Mouse (Mus musculus): Measurements from ENCODE around the gene Pex3.

The Pex3 gene

DNA sequence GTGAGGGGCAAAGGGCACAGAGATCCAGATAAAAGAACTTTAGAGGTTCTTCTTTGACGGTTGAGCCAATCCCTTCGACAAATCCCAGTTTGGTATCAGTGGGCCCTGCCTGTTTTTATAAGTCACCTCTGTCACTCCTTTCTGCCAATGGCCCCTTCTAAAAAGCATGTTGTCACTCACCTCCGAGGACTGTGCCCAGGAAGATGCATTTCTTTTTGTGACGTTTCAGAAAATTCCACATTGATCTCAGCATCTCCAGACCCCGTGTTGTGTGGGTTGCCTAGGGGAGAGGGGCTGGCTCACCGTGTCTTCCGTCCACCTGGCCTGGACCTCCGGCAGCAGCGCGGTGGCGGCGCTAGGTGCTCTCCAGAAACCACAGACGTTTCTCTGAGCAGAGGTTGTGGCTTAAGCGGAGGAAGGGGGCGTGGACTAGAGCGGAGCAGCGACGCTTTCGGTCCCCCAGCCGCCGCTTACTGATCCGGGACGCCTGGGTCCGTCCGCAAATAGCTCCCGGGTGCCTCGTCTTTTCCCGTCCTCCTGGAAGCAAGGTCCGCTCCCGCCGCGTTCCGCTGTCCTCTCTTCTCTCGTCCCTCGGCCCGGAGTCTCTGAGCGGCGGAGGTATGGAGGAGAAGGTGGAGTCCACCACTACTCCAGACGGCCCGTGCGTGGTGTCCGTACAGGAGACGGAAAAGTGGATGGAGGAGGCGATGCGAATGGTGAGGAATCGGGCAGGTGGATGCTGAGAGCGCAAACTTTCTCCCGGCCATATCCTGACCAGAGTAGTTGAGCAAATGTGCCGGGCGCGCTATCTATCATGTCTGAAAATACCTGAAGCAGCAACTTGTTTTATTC lies at the start of gene Pex3, which contains the start of gene Adat2:
Gene Pex3, minus strand, starts transcription at position 497 of the 852 bp plus-strand sequence.
Gene Adat2, plus strand, starts transcription at position 249 of the 852 bp plus-strand sequence.
- peak; percentile 93 to 94 for DNase-seq

DNA sequence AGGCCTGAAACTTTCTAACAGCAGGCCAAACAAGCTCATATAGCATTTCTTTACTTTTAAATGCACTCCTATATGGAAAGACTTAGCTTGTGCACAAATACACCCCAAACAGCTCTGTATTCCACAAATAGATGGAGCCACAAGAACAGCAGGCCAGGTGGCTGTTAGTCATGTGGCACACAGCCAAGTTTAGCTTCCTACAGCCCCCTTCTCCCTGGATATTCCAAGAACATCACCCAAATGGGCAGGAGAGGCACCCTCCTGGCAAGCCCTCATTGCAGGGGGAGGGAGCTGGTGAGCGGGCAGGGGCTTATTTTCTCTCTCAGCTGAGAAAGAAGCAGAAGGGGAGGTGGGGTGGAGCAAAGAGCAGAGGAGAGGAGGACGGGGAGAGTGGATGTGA lies 48.0 kb upstream of the Pex3 start:
- DNase-seq, result no peak

DNA sequence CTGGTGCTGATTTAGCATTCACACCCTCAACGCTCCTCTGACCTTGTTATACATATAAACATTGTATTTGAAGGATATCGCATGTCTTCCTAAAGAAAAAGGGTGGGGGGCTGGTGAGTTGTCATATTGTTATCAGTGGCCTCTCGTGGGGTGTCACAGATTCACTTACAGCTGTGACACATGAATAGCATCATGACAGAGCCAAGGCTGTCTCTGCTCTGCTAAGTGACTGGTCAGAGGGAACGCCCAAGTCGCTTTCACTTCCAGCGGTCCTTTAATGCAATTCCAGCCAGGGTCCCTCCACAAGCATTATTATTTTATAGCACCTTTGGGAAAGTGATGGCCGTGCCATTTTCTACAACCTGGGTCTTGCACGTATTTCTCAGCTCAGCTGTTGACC lies 44.5 kb upstream of the Pex3 start:
- no peak for DNase-seq

DNA sequence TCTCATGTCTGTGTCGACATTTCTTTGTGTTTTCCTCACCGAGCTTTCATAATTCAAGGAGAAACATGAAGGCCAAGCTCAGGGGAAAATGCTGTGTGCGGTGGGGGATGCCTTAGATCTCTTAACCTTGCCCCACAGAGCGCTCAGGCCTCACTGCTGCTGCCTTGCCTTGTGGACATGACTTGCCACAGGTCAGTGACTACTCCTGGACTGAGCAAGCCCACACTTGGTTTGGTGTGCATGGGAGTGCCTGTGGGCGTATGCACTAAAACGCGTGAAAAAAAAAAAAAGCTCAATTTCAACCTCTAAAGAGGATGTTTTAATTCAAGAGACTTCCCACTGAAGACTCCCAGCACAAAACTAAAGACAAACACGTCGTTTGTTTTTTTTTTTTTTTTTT lies 43.9 kb upstream of the Pex3 start:
- no peak for DNase-seq

DNA sequence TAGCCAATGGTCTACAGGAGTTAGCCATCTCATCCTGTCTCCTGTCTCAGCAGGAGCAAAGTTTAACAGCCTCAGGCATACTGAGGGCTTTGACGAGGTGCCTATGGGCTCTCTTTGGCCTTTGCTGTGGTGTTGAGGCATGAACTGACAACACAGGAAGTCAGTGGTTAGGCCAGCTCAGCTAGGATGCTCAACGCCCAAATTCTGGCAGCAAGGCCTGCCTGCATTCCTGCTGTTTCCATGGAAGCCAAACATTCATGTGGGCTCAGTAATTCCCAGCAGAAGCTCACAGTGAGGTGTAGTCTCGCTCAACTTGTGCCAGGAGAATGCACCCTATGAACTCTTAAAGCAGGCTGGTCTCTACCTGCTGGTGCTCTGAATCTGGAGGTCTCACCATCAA lies 43.1 kb upstream of the Pex3 start:
- DNase-seq, result peak; percentile 21 to 49

DNA sequence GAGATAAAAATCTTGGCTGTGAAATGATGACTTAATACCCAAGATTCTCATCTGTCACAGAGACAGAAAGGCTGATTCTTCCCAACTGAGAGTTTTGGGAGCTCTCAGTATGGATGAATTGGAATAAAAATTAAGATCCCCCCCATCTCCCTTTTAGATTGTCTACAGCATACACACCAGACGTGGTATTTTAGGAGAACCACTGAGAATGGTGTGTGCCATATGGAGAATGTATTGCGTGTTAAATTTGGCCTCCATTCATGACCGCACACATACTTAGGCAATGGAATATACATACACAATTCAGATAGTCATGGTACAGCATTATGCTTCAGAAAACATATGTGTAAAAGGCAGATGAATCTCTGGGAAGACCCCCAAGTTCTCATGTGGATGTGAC lies 40.6 kb upstream of the Pex3 start:
- DNase-seq, result no peak

DNA sequence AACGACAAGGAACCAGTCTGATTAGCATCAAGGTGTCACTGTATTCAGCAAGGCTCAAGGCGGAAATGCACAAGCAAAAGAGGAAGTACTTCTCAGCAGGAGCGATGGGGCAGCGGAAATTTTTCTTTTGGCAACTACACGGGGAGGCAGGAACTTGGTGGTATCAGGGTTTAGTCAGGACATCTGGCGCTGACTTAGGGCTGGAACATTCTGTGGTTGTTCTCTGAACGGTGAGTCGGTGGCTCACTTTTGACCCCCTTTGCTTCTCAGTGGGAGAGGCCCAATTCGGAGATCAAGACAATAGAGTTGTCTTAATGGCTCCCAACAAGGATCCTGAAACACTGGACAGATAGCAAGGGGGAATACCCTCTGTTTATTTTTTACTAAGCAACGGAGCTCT lies 39.3 kb upstream of the Pex3 start:
- DNase-seq, result no peak

DNA sequence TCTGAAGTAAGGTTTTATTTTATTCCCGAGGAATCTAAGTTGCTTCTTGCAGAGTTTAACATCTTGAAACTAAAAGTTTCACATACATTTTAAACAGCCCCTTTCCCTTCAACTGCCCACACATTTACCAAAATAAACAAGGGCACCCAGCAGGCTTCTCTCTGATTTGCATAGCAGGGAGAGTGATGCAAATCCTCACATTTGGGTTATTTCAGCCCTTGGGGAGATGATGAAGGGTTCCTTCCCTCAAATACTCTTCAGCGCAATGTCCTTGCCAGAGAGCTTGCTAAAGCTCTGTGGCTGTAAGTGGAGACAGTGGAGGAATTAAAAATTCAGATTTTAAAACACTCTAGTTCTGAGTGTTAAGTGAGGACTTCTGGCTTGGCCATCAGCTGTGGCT lies 35.0 kb upstream of the Pex3 start:
- DNase-seq, result no peak

DNA sequence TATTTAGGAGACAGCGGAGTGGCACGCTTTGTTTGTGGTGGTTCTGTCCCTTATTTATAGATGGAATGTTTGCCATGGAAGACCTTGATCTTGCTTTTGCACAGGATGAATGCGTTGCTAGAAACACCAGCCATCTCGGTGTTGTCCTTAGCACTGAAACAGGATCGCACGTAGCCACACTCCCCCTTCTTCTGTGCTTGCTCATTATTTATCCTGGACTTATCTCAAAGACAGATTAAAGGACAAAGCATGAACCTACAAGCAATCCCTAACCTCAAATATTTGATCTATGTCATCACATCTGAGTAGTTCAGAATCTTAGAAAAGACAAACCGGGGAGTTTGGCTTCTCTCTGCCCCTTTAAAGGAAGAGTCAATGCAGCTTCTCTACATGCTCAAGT lies 24.2 kb upstream of the Pex3 start:
- no peak for DNase-seq

DNA sequence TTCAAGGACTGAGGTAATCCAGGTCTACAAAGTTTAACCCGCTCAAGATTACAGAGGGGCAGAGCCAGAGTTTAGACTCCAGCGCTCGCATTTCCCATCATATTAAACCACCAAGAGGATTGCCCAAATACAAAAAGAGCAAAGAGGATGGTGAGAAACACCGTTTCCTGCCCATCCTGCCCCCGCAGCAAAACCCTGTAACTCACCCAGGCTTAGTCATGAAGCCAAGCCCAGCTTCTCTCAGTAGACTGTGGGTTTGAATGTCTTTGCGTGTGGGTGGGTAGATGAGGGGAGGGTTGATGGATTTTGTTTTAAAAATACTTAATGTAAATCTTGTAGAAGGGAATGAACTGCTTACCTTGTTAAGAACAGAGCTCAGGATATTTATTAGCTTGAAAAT lies 19.5 kb upstream of the Pex3 start:
- no peak for DNase-seq

DNA sequence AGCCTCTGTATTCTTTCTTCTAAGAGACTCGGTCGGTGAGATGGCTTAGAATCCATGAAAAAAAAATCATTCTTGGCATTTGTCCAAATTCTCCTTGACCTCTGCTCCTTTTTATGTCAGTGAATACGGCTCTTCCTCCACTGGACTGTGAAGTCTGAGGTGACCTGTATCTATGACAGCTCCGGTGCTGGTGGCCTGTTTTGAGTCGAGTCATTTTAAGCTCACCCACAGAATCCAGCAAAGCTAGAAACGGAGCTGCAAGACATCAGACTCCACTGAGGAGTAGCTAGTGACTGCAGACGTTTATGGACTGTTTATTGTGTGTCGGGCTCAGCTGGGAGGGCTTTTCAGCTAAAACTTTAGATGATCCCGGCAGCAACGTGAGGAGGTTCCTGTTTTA lies 19.1 kb upstream of the Pex3 start:
- DNase-seq, result no peak

DNA sequence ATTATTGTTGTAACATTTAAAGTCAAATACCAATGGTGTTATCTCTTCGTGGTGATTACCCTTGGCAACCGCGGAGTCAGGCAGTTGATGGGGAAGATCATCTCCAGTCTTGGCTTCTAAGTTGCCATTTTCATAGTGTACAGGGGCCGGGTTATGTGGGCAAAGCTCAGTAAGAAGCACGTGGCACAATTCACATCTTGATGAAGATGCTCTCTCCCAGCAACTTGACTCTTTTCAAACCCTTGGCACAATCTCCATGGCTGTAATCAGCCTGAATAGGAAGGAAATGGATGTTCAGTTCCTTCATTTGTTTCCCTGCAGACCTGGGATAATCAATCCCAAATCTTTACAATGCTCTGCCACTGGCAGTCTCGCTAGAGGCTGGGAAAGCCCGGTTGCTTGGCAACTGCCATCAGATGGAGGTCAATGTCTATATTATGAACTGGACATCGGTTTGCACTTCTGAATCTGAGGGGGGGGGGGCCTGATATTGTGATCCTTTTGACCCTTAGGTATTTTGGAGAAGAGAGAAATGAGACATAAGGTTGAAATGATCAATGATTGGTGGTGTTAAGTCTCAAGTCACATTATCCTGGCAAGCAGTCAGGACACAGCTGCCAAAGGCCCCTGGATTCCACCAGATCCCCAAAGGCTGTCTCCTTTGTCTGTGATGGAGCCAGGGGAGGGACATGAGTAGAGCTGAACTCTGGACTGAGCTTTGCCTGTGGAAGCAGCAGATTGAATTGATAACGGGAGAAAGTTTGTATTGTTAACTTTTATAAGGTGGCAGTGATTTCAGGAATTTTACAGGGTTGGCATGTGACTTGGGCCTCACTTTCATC lies 18.0 kb upstream of the Pex3 start:
- no peak for DNase-seq

DNA sequence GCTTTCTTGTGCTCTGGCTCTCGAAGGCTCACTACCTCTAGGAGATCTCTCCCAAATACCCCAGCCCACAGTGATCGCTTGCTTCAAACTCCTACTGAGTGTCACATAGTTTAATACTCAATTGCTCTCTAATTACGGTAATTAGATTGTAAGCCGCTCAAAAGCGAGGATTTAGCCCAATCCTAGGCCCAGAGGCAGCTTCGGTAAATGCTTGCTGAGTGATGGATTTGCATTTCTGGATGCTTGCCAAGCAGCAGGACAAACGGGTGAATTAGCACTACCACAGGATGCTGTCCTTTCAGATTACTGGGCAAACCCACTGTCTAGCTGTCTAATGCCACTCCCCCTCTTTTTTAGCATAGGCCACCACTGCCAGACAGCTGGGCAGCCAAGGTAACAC lies 16.9 kb upstream of the Pex3 start:
- DNase-seq, result no peak

DNA sequence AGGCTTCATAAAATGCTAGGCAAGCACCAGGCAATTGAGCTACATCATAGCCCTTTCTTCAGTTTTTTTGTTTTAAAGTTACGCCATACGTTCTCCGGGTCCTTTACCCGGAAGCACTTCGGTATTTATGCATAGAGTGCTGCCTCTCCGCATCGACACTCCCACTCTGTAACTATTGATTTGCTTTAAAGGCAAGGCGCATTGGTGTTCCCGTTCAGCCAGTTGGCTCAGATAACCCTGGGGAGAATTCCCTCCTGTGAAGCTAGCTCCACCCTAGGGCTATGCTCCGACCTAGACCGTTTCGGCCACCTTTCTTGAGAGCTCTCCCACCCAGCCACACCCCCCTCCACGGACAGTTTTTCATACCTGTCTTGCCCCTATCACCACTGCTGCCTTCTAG lies 13.5 kb upstream of the Pex3 start:
- DNase-seq, result no peak

DNA sequence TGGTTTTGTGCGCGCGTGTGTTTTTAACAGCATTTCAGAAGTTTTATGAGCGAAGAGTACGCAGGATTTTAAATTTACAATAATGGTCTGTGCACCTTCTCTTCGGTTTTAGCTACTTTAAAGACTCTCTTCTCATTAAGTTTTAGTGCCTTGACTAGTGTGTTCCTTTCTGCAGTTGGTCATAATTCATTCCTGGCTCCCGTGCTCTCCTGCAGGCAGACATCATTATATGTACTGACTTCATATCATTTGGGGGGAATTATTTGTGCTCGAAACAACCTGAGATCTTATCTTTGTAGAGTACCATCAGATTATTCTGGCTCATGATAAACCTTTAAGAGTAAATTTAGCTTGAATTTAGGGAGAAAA lies 12.1 kb upstream of the Pex3 start:
- DNase-seq, result no peak

DNA sequence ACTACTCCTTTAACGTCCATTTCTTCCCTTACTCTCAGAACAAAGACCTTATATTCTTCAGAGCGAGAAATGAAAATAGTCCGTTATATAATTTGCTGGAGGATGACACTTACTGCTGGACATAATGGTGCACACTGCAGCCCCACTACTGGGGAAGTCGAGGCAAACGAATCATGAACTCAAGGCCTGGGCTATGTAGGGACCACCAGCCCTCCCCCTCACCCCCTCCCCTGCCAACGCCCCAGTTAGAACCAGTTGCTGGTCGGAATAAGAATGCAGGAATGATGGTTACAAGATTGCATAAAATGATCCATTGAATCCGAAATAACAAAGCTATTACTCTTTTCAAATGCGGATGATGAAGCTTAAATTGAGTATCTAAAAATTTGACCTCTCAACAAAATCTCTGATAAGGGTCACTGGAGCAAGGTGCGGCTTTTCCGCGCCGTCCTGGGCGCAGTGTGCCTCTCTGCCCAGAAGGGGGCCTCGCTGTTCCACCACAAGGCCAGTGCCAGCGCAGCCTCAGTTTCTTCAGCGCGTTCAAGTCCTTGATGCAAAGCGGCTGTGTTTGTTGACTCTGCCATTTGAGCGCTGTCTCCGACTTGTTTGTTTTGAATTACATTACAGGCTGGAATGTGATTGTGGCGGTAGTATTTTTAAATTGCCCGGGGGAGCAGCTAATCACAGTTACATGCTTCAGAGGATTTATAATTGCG lies 11.6 kb upstream of the Pex3 start:
- DNase-seq, result peak; percentile 67 to 75

DNA sequence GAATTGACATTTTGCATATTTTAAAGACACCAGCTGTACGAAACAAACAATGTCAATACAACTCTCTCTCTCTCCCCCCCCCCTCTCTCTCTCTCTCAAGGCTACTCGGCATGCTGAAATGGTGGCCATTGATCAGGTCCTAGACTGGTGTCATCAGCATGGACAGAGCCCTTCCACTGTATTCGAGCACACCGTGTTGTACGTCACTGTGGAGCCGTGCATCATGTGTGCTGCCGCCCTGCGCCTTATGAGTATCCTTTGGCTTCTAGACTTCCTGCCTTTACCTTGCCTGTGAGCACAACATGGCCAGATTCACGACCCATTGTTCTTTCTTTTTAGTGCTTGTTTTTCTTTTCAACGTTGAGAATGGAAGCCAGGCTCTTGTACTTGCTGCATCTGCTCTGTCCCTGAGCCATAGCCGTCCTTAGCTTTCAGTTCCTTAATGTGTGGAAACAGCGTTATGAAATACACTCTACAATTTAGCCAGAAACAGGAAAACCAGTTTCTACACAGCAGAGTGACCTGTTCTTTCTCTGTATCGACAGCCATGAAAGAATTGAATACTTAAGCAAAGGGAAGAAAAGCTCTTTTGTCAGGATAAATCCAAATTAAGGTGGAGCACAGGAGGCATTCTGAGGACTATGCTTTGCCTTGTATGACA lies 7.2 kb upstream of the Pex3 start:
- DNase-seq, result no peak

DNA sequence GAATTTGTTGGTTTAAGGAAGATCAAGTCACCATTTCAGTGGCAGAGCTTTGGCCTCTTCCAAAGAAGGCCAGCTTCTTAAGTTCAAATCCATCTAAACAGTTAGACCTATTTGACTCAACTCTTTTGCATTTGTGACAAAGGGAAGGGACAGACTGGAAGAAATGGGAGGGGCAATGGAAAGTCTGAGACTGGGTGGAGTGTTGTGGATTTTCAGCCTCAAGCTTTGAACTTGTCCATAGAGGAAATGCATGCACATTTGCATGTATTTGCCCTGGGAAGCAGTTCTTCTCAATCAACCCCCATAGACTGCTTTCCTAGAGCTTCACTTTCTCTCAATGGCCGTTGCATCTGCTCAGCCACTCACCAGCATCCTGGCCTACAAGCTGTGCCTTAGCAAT lies 1.4 kb upstream of the Pex3 start:
- no peak for DNase-seq

DNA sequence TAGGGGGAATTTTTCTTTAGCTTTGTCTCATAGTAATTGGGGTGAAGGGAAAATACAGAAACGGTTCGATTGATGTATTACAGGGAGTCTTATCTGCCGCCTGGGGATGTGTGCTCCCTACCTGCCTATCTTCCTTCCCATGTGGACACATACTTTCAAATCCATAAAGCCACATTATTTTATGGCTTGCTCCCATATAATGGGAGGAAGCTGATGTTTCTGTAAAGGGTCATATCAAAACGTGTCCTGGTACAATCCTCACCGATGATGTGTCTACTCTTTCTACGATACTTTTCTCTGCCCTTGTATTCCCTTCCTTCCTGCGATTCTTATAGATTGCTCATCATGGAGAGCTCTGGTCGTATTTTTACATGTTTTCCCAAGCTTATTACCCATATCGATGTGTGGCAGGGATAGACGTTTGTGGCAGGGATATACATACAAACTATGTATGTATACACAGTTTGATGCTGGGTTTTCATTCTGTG lies 600 bp upstream of the Pex3 start:
- no peak for DNase-seq

DNA sequence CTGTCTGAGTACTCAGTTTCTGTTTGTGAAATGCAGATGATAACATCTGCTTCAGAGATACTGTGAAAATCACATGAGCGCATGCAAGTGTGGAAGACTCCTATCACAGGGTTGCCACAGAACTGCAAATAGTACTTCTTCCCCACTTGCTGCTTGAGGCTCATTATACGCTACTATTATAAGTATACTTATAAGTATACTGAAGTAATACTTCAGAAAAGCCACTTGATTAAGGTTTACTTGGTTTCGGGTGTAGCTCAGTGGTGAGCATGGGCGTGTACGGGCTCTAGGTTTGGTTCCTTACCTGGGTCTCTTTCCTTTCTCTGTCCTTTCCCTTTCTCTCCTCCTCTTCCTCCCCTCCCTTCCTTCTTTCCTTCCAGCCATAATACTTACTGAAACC lies 11.2 kb downstream of the Pex3 start:
- no peak for DNase-seq

DNA sequence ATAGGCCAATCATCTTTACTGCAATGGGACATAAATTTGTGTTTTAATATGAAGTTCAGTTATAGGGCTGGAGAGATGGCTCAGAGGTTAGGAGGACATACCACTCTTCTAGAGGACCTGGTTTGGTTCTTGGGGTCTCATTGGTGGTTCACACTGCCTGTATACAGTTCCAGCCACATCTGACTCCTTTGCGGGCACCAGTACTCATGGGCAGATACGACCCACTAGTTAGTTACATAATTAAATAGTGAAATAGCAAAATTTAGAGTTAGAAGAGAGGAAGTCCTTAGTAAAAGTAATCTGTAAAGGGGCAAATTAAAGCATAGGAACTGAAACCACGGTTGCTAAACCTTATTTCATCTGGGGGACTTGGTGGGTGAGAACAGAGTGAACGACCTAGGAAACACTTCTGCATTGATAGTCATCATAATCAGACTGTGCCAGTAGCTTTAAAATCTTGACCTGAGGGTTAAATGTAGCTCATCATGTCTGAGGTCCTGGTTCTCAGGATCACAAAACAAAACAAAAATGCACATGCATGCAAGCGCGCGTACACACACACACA lies 13.1 kb downstream of the Pex3 start:
- no peak for DNase-seq

DNA sequence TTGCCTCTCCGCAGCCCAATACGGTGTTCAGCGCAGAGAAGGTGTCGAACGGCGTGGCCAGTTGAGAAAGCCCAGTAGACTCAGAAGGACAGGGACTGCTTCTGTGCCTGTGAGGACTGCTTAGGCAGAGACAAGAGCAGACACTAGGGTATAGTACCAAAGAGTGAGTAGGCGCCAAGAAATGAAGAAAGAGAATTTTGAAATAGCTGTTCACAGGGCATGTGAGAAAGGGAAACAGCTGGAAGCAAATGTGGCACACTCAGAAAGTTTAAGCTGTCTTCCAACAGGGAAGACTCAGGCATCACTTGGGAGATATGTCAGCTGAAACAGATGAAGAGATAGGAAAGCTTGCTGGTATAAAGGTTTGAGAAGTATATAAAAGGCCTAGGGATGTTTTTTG lies 16.2 kb downstream of the Pex3 start:
- DNase-seq, result no peak

DNA sequence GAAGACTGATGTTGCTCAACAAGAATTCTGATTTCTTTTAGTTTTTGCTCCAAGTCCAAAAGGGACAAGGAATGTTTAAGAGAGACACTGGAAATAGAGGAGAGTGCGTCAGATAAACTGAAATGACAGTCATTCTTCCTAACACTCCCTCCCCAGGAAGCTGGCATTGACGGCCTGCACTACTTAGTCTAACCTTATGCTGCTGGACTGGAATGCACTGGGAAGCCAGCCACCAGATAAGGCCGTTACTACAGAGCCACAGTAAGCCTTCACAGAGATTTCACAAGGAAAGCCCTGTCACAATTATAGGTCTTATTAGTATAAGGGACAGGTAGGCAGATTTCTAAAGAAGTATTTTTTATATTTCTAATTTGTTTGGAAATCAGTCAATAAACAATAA lies 18.2 kb downstream of the Pex3 start:
- no peak for DNase-seq

Data from lung, postnatal 4 days (tissue).